Mouse (Mus musculus) C2C12 (cell line): ENCODE measurements around the gene Acsl4.

Experiments used
- CEBPB ChIP-seq: IDR thresholded peaks from one replicate; pipeline ENCODE4 v1.6.1; 2011; ENCODE audit warnings: low read depth, mild to moderate bottlenecking, control low read depth, moderate library complexity
- CTCF ChIP-seq: IDR thresholded peaks from one replicate; pipeline ENCODE4 v1.5.1; 2011; ENCODE audit not compliant: control insufficient read depth, insufficient read depth, insufficient read length
- MYOG ChIP-seq: IDR thresholded peaks from one replicate; pipeline ENCODE4 v1.6.1; 2011; ENCODE audit not compliant: control insufficient read depth, insufficient read length; ENCODE audit errors: extremely low read depth
- USF1 ChIP-seq: IDR thresholded peaks from one replicate; pipeline ENCODE4 v1.6.1; 2011; ENCODE audit warnings: low read depth, mild to moderate bottlenecking, control low read depth, moderate library complexity

- TF ChIP-seq CTCF (no peak), CEBPB (no peak), USF1 (no peak), MYOG (no peak)
These were observed 104.4 kb downstream of the Acsl4 start for GRCm38 (mm10) chrX:142285905-142286304.
